Mouse (Mus musculus): ENCODE data around the gene Amer2.

DNA sequence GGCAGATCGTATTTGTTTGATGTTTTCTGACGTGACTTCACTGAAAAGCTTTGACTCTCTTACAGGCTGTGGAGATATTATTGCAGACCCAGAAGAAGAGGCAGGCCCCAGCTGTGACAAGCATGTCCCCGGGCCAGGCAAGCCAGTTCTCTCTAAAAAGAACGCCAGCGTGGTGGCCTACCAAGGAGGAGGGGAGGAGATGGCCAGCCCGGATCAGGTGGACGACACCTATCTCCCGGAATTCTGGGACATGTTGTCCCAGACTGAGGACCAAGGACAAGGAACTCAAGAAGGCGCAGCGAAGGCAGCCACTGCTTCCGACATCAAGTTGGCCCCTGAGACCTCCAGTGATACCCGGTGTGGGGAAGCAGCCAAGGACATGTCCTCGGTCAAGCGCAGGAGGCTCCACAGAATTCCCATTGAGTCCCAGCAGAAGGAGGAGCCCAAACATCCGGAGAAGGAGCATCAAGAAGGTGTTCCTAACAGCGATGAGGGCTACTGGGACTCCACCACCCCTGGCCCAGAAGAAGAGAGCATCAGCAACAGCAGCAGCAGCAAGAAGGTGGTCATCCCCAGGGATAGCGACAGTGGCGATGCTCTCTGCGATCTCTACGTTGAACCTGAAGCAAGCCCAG is 6.4 kb downstream of the Amer2 start:
- no peak for TF ChIP-seq POLR2A (IDR thresholded peaks at IDR 0.05; ENCODE audit: low read depth, low read length)
- TF ChIP-seq CTCF (IDR thresholded peaks at IDR 0.05; ENCODE audit: extremely low read depth, insufficient read length, insufficient replicate concordance, low read depth, low read length) = no peak

All from small intestine, adult 2 months (tissue).